Mouse (Mus musculus) spleen, postnatal 4 days (tissue): ENCODE data around the gene Il13ra1.

Experiments used
- DNase-seq, 2 experiments: peaks; one replicate each; pipeline ENCODE4 v3.0.0; 2022; ENCODE audit warnings: low spot score in 2 of 2

Il13ra1 gene

DNA sequence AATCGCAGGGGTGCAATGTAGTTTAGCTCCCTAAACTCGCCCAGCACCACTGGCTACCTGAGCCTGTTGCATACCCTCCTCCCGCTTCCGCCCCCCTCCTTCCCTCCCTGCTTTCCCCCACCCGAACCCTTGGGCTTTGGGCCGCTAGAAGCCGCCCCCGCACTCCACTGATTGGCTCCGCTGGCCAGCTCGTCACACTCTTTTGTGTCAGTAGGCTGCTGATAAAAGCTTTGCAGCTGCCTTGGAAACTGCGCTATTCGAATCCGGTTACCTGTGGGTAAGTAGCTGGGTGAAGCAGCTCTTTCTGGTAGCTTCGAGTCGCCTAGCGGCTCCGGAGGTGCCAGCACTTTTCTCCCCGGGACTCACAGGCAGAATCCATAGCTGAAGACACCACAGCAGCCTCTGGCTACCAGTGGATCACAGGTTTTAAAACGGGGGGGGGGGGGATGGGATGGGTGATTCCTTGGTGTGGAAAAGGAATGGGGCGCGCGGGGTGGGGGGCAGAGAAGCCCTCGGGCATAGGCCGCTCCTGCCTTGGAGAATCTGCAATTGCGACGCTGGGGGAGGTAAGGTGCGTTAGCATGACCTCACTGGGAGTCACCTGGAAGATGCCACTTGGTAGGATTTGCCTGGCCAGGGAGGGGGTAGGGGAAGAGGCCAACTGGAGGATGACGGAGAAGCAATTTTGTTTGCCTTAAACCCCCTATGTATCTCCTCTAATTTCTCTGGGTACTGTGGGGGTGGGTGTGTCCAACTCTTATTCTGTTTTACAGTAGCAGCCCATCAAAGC, 84.0 kb downstream of the Il13ra1 start, which contains the start of gene Zcchc12:
Gene Zcchc12 (plus strand): TSS at position 169 of the 790 bp plus-strand sequence.
- DNase-seq: no peak

DNA sequence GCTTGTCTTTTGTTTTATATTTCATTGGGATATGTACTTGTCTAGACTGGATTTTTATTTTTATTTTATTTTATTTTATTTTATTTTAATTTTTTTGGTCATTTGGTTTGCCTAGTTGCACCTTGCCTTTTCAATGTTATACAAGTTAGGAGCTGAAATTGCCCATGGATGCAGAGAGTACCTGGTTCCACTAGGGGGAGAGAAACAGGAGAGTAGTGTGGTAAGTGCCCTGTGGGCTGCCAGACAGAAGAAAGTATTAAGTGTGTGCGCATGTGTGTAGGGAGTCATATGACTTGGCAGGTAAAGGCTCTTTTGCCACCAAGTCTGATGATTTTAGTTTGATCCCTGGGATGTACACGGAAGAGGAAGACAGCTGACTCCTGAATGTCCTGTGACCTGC, 97.6 kb downstream of the Il13ra1 start:
- no peak for DNase-seq

DNA sequence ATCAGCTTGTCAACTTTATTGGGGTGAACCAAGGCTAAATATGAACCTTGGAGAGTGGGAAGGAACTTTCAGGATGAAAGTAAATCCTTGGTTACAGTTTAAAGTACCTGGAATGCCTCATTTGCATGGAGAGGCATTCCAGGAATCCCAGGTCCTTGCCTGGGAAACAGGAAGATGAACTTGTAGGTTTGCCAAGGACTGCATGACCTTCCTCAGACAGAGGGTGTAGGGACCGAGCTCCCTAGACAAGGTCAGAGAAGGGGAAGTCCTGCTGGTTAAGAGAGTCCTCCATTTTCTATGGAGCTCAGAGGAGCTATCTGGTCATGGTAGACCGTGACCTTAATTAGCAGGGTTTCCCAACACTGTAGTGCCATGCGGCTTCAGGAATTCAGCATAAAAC, 99.3 kb downstream of the Il13ra1 start:
- DNase-seq: no peak
